Mouse (Mus musculus): ENCODE results near the gene Kcnma1.

DNA sequence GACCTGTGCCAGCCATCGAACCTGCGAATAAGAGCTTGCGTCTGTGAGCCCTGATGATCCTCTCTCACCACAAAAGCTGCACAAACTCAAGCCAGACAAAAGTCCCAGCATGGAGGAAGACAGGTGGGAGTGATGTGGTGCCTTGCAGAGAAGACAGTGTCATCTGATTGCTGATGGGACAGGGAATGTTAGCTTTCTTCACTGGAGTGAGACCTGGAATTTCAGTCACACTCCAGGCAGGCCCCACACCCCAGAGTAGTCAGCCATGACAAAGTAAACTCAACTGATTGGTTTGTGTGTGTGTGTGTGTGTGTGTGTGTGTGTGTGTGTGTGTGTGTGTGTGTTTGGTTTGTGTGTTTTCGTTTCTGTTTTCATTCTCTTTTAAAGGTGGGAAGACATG, 57.0 kb downstream of the Kcnma1 start:
- TF ChIP-seq POLR2A (IDR thresholded peaks at IDR 0.05; ENCODE audit: extremely low read depth, insufficient read depth, low read length) (no peak), CTCF (IDR thresholded peaks at IDR 0.05; ENCODE audit: low read depth, low read length) (no peak)

All from liver, adult 2 months (tissue).